Mouse (Mus musculus): ENCODE results near the gene Myo1h. TPM values are rescaled to one million over a fixed set of nuclear protein-coding genes. Genes with fewer than 3 reads are reported as not detected.

Myo1h gene
- 17.0 to 23.2 TPM (median 22.2 TPM) in 4 replicates for total RNA-seq (2023; ENCODE audit: inconsistent age)

GRCm38 (mm10) chr5:114288874-114289273 lies at the start of gene Myo1h:
Gene Myo1h (plus strand): TSS chr5:114289166.

GRCm38 (mm10) chr5:114273693-114274402 lies 15.1 kb upstream of the Myo1h start, which contains the start of gene Foxn4:
Gene Foxn4 (minus strand): TSS chr5:114273807.

GRCm38 (mm10) chr5:114380209-114381012 lies 91.4 kb downstream of the Myo1h start, which contains the start of the genes Kctd10 and Ube3b:
Gene Kctd10 (minus strand): TSS chr5:114380508.
Gene Ube3b (plus strand): TSS chr5:114380607.

Other genes starting within 250 kb of the Myo1h start
- 22.4 to 27.3 TPM (median 24.8 TPM) in 4 replicates for gene Usp30, start 223.7 kb upstream of the Myo1h start, total RNA-seq (2023; ENCODE audit: inconsistent age)
- not detected in 4 replicates for gene Svop, start 197.6 kb upstream of the Myo1h start, total RNA-seq (2023; ENCODE audit: inconsistent age)
- 5.0 to 7.3 TPM (median 6.5 TPM) in 4 replicates for gene Alkbh2, start 160.9 kb upstream of the Myo1h start, total RNA-seq (2023; ENCODE audit: inconsistent age)
- 20.4 to 26.0 TPM (median 22.7 TPM) in 4 replicates for gene Ung, start 158.8 kb upstream of the Myo1h start, total RNA-seq (2023; ENCODE audit: inconsistent age)
- 2.7 to 3.8 TPM (median 3.1 TPM) in 4 replicates for gene Acacb, start 142.6 kb upstream of the Myo1h start, total RNA-seq (2023; ENCODE audit: inconsistent age)
- not detected in 4 replicates for gene Foxn4, start 15.4 kb upstream of the Myo1h start, total RNA-seq (2023; ENCODE audit: inconsistent age)
- 78.7 to 93.9 TPM (median 85.0 TPM) in 4 replicates for gene Kctd10, start 91.3 kb downstream of the Myo1h start, total RNA-seq (2023; ENCODE audit: inconsistent age)
- 54.2 to 71.3 TPM (median 61.0 TPM) in 4 replicates for gene Ube3b, start 91.4 kb downstream of the Myo1h start, total RNA-seq (2023; ENCODE audit: inconsistent age)
- 5.9 to 9.3 TPM (median 7.6 TPM) in 4 replicates for gene Mmab, start 154.9 kb downstream of the Myo1h start, total RNA-seq (2023; ENCODE audit: inconsistent age)
- 7.3 to 13.9 TPM (median 9.3 TPM) in 4 replicates for gene Mvk, start 155.1 kb downstream of the Myo1h start, total RNA-seq (2023; ENCODE audit: inconsistent age)